Mouse (Mus musculus): ENCODE data around the gene Baz1a. TPM values are rescaled to one million over a fixed set of nuclear protein-coding genes. Genes with fewer than 3 reads are reported as not detected.
A peak's percentile ranks its signal among the peaks of the same experiment; 100 is the strongest.

The Baz1a gene
- polyA plus RNA-seq, 1 experiment = 3.1 TPM

DNA sequence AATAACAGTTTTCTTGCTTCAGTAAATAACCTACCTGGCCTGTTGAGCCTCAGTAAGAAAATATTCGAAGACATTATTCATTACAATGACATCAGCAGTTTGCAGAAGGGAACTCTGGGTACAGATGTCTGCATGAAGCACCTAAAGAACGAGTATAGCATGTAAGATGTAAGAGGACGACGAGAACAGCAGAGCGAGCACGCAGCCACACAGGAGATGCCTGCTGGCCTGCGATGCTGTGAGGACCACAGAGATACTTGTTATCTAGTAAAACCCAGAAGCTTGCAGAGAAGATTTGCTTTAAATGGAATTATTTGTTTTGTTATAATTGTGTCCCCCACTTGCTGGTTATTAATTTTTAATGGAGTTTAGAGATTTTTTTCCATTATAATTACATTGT lies 39.1 kb upstream of the Baz1a start:
- TF ChIP-seq TAL1 (IDR thresholded peaks at IDR 0.05; ENCODE audit: low read length) (peak; percentile 60; the same call in 2 of the 3 replicates), GATA1 (IDR thresholded peaks at IDR 0.05; ENCODE audit: low read length) (peak; percentile 29; the same call in 1 of the 2 replicates)
- H3K27me3 ChIP-seq (ENCODE audit: control insufficient read depth) = no peaks in the 10 kb centered on the region
- H3K9me3 ChIP-seq (ENCODE audit: control insufficient read depth, low read length) = no peaks in the 10 kb centered on the region
- peak overlapping the region; percentile 43 for H3K4me3 ChIP-seq (replicated peaks)
- peaks cover 53% of the 10 kb centered on the region for H3K36me3 ChIP-seq (ENCODE audit: control insufficient read depth)
- H3K4me1 ChIP-seq (ENCODE audit: control insufficient read depth) = peaks cover 88% of the 10 kb centered on the region

DNA sequence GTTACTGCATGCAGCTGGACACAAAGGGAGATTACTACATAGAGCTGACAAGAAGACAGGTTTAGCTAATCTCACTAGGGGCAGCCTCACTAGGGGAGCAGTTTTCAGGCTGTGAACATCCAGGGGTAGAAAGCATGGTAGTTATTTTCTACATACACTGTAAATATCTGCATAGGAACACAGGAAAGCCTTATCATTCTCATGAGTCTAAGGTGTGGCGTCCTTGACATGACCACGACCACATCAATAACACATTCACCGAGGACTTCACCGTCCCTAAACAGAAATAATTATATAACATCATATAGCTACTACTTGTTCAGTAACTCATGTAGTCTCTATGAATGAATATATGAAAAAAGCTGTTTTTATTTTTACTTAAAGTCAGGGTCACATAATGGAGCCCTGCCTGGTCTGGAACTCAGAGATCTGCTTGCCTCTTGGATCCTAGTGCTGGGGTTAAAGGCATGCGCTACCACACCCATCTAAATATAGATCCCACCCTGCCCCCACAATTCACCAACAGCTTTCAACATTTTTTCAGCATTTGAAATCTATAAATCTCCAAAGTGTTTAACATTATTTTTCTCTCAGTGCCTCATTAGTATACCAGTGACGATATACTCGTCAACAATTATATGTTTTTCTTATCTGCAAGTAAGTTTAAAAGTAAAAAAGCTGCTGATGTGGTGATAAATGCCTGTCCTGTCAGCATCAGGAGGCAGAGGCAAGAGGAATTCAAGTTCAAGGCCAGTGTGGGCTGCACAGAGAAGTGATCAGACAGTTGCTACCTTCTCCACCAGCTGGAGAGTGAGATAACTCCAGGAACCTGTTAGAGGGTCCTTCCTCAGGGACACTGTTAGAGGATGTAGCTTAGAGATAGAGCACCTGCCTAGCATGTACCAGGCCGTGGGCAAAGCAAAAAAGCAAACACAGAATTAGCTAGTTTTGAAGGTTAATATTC lies 37.3 kb upstream of the Baz1a start:
- peaks cover 76% of the 10 kb centered on the region for H3K4me1 ChIP-seq (ENCODE audit: control insufficient read depth)
- peaks cover 3% of the 10 kb centered on the region for H3K9me3 ChIP-seq (ENCODE audit: control insufficient read depth, low read length)
- peaks cover 55% of the 10 kb centered on the region for H3K36me3 ChIP-seq (ENCODE audit: control insufficient read depth)
- H3K27me3 ChIP-seq (ENCODE audit: control insufficient read depth) = no peaks in the 10 kb centered on the region
- TF ChIP-seq TAL1 (IDR thresholded peaks at IDR 0.05; ENCODE audit: low read length) = peak; percentile 89
- TF ChIP-seq GATA1 (IDR thresholded peaks at IDR 0.05; ENCODE audit: low read length) = peak; percentile 79
- peak overlapping the region; percentile 48 for H3K4me3 ChIP-seq (replicated peaks)

DNA sequence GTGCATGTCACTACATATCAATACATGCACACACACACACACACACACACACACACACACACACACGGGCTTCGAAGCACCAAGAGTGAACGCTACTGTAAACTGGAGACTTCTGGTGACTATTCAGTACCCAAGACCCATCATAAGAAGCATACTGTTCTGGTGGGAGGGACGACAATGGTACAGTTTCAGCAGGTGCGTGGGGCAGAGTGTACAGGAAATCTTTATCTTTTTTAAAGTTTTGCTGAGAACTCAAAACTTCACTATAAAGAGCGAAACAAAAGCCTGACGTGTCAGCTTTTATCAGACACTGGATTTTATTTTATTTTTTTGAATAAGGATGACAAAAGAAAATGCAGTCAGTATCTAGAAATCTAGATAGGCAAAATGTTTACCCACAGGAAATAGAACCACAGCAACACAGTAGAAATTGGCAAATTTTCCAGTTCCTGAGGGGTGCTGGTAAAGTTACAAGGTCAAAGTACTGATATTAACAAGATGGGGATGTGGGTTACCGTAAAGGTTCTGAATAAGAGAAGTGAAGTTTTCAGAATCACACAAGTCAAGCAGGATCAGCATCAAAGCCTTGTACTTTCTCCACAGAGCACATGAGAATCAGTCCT lies 35.7 kb upstream of the Baz1a start:
- Histone ChIP-seq H3K4me1 (ENCODE audit: control insufficient read depth) (peaks cover 63% of the 10 kb centered on the region), H3K27me3 (ENCODE audit: control insufficient read depth) (no peaks in the 10 kb centered on the region), H3K4me3 (replicated peaks) (no peak overlapping the region), H3K9me3 (ENCODE audit: control insufficient read depth, low read length) (peaks cover 8% of the 10 kb centered on the region), H3K36me3 (ENCODE audit: control insufficient read depth) (peaks cover 58% of the 10 kb centered on the region)
- TF ChIP-seq GATA1 (IDR thresholded peaks at IDR 0.05; ENCODE audit: low read length) (no peak), TAL1 (IDR thresholded peaks at IDR 0.05; ENCODE audit: low read length) (no peak)

DNA sequence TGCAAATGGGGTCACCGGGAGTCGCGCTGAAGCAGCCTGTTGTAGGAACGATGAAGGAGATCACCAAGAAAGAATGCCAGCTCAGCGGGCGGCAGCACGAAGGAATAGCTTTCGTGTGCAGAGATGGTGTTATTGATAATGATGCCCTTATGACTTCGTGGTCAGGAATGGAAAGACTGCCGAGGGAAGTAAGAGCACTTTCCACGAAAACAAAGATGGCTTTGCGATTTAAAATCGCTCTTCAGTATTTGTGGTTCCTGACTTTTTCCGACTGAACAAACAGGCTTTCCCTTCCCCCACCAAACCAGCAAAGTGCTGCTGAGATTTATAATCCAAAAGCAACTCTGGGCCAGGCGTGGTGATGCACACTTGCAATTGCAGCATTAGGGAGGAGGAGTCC lies 26.9 kb upstream of the Baz1a start:
- H3K9me3 ChIP-seq (ENCODE audit: control insufficient read depth, low read length) = peaks cover 1% of the 10 kb centered on the region
- H3K36me3 ChIP-seq (ENCODE audit: control insufficient read depth) = peaks cover 25% of the 10 kb centered on the region
- H3K27me3 ChIP-seq (ENCODE audit: control insufficient read depth) = no peaks in the 10 kb centered on the region
- H3K4me1 ChIP-seq (ENCODE audit: control insufficient read depth) = peaks cover 3% of the 10 kb centered on the region
- H3K4me3 ChIP-seq (replicated peaks) = no peak overlapping the region
- TF ChIP-seq GATA1 (IDR thresholded peaks at IDR 0.05; ENCODE audit: low read length) = no peak
- no peak for TF ChIP-seq TAL1 (IDR thresholded peaks at IDR 0.05; ENCODE audit: low read length)

DNA sequence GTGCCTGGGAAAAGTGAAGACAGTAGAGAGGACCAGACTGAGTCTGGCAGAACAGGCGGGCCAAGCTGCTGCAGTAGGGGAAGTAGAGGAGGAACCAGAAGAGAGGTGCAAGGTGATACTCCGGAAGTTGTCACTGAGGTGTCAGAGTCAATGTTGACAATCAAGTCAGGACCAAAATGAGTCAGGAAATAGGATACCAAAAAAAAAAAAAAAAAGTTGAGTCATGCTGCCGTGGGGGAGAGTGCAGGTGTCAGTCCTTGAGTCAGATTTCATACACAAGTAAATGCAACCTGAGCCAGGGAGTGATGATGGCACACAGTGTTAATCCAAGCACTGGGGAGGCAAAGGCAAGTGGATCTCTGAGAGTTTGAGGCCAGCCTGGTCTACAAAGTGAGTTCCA lies 12.9 kb upstream of the Baz1a start:
- no peaks in the 10 kb centered on the region for H3K36me3 ChIP-seq (ENCODE audit: control insufficient read depth)
- no peaks in the 10 kb centered on the region for H3K9me3 ChIP-seq (ENCODE audit: control insufficient read depth, low read length)
- H3K4me3 ChIP-seq (replicated peaks) = no peak overlapping the region
- no peak for TF ChIP-seq GATA1 (IDR thresholded peaks at IDR 0.05; ENCODE audit: low read length)
- no peak for TF ChIP-seq TAL1 (IDR thresholded peaks at IDR 0.05; ENCODE audit: low read length)
- H3K27me3 ChIP-seq (ENCODE audit: control insufficient read depth) = no peaks in the 10 kb centered on the region; the same call in 1 of the 2 replicates
- peaks cover 12% of the 10 kb centered on the region for H3K4me1 ChIP-seq (ENCODE audit: control insufficient read depth)

DNA sequence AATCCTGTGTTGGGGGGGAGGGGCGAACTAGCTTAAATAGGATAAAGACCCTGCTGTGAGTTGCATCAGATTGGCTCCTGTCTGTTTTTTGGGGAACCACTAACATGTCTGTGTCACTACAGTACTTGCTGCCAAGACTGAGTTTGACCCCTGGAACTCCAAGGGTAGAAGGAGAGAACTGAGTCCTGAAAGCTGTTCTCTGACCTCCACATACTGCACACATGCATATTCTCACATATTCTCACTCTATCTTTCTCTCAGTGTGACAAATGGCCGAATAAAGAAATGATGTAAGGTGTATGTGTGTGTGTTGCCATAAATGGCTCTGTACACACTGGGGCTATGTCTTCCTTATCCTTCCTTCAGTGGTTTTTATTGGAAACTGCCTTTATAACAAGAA lies 9.1 kb upstream of the Baz1a start:
- H3K4me3 ChIP-seq (replicated peaks) = no peak overlapping the region
- TF ChIP-seq TAL1 (IDR thresholded peaks at IDR 0.05; ENCODE audit: low read length) = no peak
- no peak for TF ChIP-seq GATA1 (IDR thresholded peaks at IDR 0.05; ENCODE audit: low read length)
- no peaks in the 10 kb centered on the region for H3K36me3 ChIP-seq (ENCODE audit: control insufficient read depth)
- no peaks in the 10 kb centered on the region for H3K4me1 ChIP-seq (ENCODE audit: control insufficient read depth)
- no peaks in the 10 kb centered on the region for H3K27me3 ChIP-seq (ENCODE audit: control insufficient read depth)
- no peaks in the 10 kb centered on the region for H3K9me3 ChIP-seq (ENCODE audit: control insufficient read depth, low read length)

DNA sequence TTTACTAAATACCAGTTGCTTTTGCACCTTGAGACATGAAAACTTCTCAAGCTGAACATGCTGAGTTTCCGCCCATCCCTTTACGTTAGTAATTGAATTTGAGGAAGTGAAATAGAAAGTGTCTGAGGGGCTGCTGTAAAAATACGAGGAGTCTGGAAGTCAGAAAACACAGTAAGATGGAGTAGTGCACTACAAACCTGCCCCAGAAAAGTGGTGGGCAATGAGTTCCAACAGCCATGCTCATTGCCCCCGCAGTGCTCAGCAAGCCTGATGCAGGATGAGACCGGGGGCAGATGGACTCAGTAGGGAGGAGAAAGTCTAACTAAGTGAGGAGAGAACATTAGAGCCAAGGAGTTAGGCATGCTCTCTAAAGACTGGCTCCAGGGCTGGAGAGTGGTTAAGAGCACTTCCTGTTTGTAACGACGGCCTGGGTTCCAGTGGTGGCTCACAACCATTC lies 5.3 kb upstream of the Baz1a start:
- Histone ChIP-seq H3K9me3 (ENCODE audit: control insufficient read depth, low read length) (no peaks in the 10 kb centered on the region), H3K4me1 (ENCODE audit: control insufficient read depth) (peaks cover 2% of the 10 kb centered on the region), H3K36me3 (ENCODE audit: control insufficient read depth) (no peaks in the 10 kb centered on the region), H3K27me3 (ENCODE audit: control insufficient read depth) (no peaks in the 10 kb centered on the region), H3K4me3 (replicated peaks) (no peak overlapping the region)
- TF ChIP-seq TAL1 (IDR thresholded peaks at IDR 0.05; ENCODE audit: low read length) (no peak), GATA1 (IDR thresholded peaks at IDR 0.05; ENCODE audit: low read length) (no peak)

DNA sequence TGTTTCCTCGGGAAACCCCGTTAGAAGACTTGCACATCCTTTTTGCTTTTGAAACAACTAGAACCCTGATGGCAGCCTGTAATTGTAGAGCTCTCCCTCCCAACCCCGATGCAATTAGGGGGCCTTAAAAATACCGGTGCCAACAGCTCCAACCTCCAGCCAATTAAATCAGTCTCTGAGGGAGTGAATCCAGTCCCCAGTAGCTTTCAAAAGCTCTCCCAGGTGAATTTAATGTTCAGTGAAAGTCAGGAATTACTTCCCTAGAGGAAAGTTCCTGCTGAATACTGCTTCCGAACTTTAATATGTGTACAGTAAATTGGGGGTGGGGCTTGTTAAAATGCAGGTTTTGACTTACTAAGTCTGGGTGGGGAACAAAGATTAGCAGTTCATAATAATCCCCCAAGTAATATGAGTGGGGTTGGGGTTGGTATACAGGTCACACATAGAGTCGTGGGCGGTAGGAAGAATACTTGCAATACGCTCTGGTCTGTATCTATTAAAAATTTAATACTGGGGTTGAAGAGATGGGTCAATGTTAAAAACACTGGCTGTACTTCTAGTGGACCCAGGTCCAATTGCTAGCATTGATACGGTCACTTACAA lies 3.1 kb upstream of the Baz1a start:
- TF ChIP-seq GATA1 (IDR thresholded peaks at IDR 0.05; ENCODE audit: low read length) (no peak), TAL1 (IDR thresholded peaks at IDR 0.05; ENCODE audit: low read length) (no peak)
- H3K4me3 ChIP-seq (replicated peaks) = no peak overlapping the region
- no peaks in the 10 kb centered on the region for H3K9me3 ChIP-seq (ENCODE audit: control insufficient read depth, low read length)
- no peaks in the 10 kb centered on the region for H3K27me3 ChIP-seq (ENCODE audit: control insufficient read depth)
- H3K36me3 ChIP-seq (ENCODE audit: control insufficient read depth) = no peaks in the 10 kb centered on the region
- peaks cover 2% of the 10 kb centered on the region for H3K4me1 ChIP-seq (ENCODE audit: control insufficient read depth)

All from erythroblast, embryonic 14.5 days (primary cell).